ENCODE assay signal across 9 mouse cellular contexts in genomic region chr14:44858372-44858771, GRCm38 (mm10). TPM values are rescaled to one million over a fixed set of nuclear protein-coding genes. Genes with fewer than 3 reads are reported as not detected.
DNase-seq lines count a peak whose midpoint lies in the region; ATAC-seq and TF ChIP-seq lines count a peak whose summit lies in the region.
"Had no signal": no experiment of that assay in that cellular context is flagged by ENCODE, and none has a peak within 500 bp of the region (broad histone marks: within the 10 kb centered on the region; RNA-seq: fewer than 3 reads in every experiment).

No protein-coding gene starts in this region.

- no peak for TF ChIP-seq EP300 in stomach, postnatal 0 days (optimal IDR thresholded peaks at IDR 0.05)

- H3K9ac ChIP-seq in lung, embryonic 15.5 days = no peak overlapping the region
- H3K9ac ChIP-seq in forebrain, embryonic 16.5 days (replicated peaks; ENCODE audit: low read depth, low read length) = no peak overlapping the region
- no peak overlapping the region for H3K9ac ChIP-seq in limb, embryonic 15.5 days
- H3K9ac ChIP-seq in stomach, postnatal 0 days (ENCODE audit: low read length) = no peak overlapping the region

- intact Hi-C loops in gastrocnemius, adult 2 months (cut with DNase I) = no loop called here

- peaks cover 22% of the 10 kb centered on the region for H3K27me3 ChIP-seq in lung, embryonic 15.5 days
- H3K27me3 ChIP-seq in forebrain, embryonic 16.5 days (replicated peaks; ENCODE audit: control insufficient read depth, insufficient read depth, low read length) = peaks cover 17% of the 10 kb centered on the region
- peaks cover 20% of the 10 kb centered on the region for H3K27me3 ChIP-seq in limb, embryonic 15.5 days
- H3K27me3 ChIP-seq in stomach, postnatal 0 days (ENCODE audit: control insufficient read depth, insufficient read depth, low read length) = 0 out of 2 replicates have a peak, but pooled peaks cover 2% of the 10 kb centered on the region

- H3K36me3 ChIP-seq in lung, embryonic 15.5 days = no peaks in the 10 kb centered on the region
- H3K36me3 ChIP-seq in forebrain, embryonic 16.5 days (ENCODE audit: control insufficient read depth, insufficient read depth) = no peaks in the 10 kb centered on the region
- no peaks in the 10 kb centered on the region for H3K36me3 ChIP-seq in limb, embryonic 15.5 days
- H3K36me3 ChIP-seq in stomach, postnatal 0 days (ENCODE audit: control insufficient read depth, insufficient read depth, low read length) = no peaks in the 10 kb centered on the region

- no peak for TF ChIP-seq CTCF in stomach, postnatal 0 days (IDR thresholded peaks at IDR 0.05; ENCODE audit: low read depth)
- no peak for TF ChIP-seq CTCF in gastrocnemius, adult 2 months (IDR thresholded peaks at IDR 0.05)

- H3K9me3 ChIP-seq in lung, embryonic 15.5 days = no peaks in the 10 kb centered on the region
- H3K9me3 ChIP-seq in forebrain, embryonic 16.5 days (ENCODE audit: control insufficient read depth, low read length) = no peaks in the 10 kb centered on the region
- H3K9me3 ChIP-seq in limb, embryonic 15.5 days = no peaks in the 10 kb centered on the region
- no peaks in the 10 kb centered on the region for H3K9me3 ChIP-seq in stomach, postnatal 0 days (ENCODE audit: control insufficient read depth, low read length)

- no peak overlapping the region for H3K27ac ChIP-seq in lung, embryonic 15.5 days
- H3K27ac ChIP-seq in forebrain, embryonic 16.5 days (ENCODE audit: low read length) = no peak overlapping the region
- H3K27ac ChIP-seq in limb, embryonic 15.5 days = no peak overlapping the region
- no peak overlapping the region for H3K27ac ChIP-seq in stomach, postnatal 0 days (replicated peaks)
- no peak overlapping the region for H3K27ac ChIP-seq in gastrocnemius, adult 2 months

- 14% methylated on average over 12 of the region's 12 CpGs for WGBS in lung, embryonic 15.5 days
- WGBS in forebrain, embryonic 16.5 days = 8% methylated on average over 12 of the region's 12 CpGs
- WGBS in limb, embryonic 15.5 days = 8% methylated on average over 12 of the region's 12 CpGs
- 19% methylated on average over 12 of the region's 12 CpGs for WGBS in stomach, postnatal 0 days

- no peak overlapping the region for H3K4me3 ChIP-seq in lung, embryonic 15.5 days
- peak overlapping the region; percentile 32 for H3K4me3 ChIP-seq in forebrain, embryonic 16.5 days (replicated peaks; ENCODE audit: low read length)
- no peak overlapping the region; the same call in 1 of the 2 replicates for H3K4me3 ChIP-seq in limb, embryonic 15.5 days
- no peak overlapping the region for H3K4me3 ChIP-seq in stomach, postnatal 0 days (ENCODE audit: low read depth, low read length)
- H3K4me3 ChIP-seq in gastrocnemius, adult 2 months = no peak overlapping the region

- DNase-seq in lung, postnatal 25 days (ENCODE audit: low spot score) = no peak
- DNase-seq in stomach, postnatal 0 days (ENCODE audit: low spot score) = no peak
- DNase-seq in gastrocnemius, adult 2 months = no peak
- no peak for DNase-seq in cerebellum, postnatal 36 days
- no peak for DNase-seq in adipocyte (ENCODE audit: low spot score)
- DNase-seq: liver had no signal

- ATAC-seq in lung, embryonic 15.5 days (ENCODE audit: borderline replicate concordance, extremely low read depth, low FRiP score, low TSS enrichment) = no peak
- ATAC-seq in forebrain, embryonic 16.5 days = no peak
- ATAC-seq in limb, embryonic 15.5 days (ENCODE audit: insufficient number of reproducible peaks, low FRiP score, low TSS enrichment, low read depth) = no peak
- ATAC-seq in stomach, postnatal 0 days (ENCODE audit: low FRiP score, low TSS enrichment) = 0 out of 2 replicates have a peak, but pooled peaks have one; percentile 4

- H3K4me1 ChIP-seq in lung, embryonic 15.5 days = peaks cover 8% of the 10 kb centered on the region; the same call in 1 of the 2 replicates
- H3K4me1 ChIP-seq in forebrain, embryonic 16.5 days (replicated peaks; ENCODE audit: control insufficient read depth, insufficient read depth, low read length) = 0 out of 2 replicates have a peak, but pooled peaks cover 3% of the 10 kb centered on the region
- peaks cover 21% of the 10 kb centered on the region for H3K4me1 ChIP-seq in limb, embryonic 15.5 days
- H3K4me1 ChIP-seq in stomach, postnatal 0 days (replicated peaks; ENCODE audit: control insufficient read depth, insufficient read depth) = no peaks in the 10 kb centered on the region

- H3K4me2 ChIP-seq in lung, embryonic 15.5 days = peak overlapping the region; percentile 53
- peak overlapping the region; percentile 49; the same call in 1 of the 2 replicates for H3K4me2 ChIP-seq in forebrain, embryonic 16.5 days (ENCODE audit: low read length)
- H3K4me2 ChIP-seq in limb, embryonic 15.5 days = peak overlapping the region; percentile 48
- H3K4me2 ChIP-seq in stomach, postnatal 0 days (replicated peaks; ENCODE audit: low read depth) = no peak overlapping the region; the same call in none of the 2 replicates

RNA-seq across cellular contexts. Expression of gene Ptgdr, which starts 0.8 kb away (rescaled TPM):
- 0.09 and 0.11 TPM in 2 replicates for polyA plus RNA-seq in lung, embryonic 15.5 days (2015; fragmentation: Nextera tagmentation; extraction: Ambion mirVana)
- 0.63 and 0.68 TPM in 2 replicates for polyA plus RNA-seq in forebrain, embryonic 16.5 days (2015; fragmentation: Nextera tagmentation; extraction: Ambion mirVana)
- 0.08 TPM in 1 of 2 replicates, not detected in the other for polyA plus RNA-seq in limb, embryonic 15.5 days (2015; fragmentation: Nextera tagmentation; extraction: Ambion mirVana)
- polyA plus RNA-seq in stomach, postnatal 0 days (2015; fragmentation: Nextera tagmentation; extraction: Ambion mirVana) = 0.61 and 0.71 TPM in 2 replicates
- total RNA-seq in gastrocnemius, adult 2 months (2021) = not detected
